Mouse (Mus musculus): ENCODE measurements around the gene Zfp184.

DNA sequence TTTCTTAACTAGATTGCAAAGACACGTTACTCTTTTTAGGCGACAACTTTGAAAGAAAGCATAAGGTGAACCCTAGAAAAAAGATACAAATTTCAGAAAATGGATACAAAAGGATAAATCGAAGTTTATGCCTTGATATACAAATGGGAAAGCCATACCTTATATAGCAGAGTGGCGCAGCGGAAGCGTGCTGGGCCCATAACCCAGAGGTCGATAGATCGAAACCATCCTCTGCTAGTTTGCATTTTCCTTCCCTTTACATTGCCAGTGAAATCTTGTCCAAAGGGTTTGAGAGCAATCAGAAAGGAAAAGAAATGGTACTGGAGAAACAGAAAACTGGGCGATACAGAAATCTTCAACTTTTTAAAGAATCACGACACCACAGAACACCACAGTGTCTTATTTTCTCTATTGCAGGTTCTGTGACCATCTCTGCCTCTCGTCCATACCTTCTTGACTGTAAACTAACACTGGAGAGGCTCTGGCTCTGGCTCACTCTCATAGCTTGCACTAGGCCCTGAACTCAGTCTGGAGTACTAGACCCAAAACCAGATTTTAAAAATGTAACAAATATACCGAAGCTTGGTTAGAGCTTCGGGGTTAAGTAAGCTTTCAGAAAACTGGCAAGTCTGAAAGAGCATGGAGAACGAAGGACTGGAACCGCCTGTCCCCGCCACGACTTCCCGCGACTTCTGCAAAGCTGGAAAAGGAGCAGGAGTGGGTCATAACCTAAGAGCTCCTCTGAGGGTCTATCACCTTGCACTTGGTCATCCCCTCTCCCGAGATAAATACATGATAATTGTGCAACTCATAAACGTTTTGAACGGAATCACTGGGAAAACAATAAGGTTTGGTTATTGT lies 37.7 kb upstream of the Zfp184 start:
- TF ChIP-seq POLR2A (IDR thresholded peaks at IDR 0.05; ENCODE audit: insufficient read depth, low read depth, low read length) (no peak), CTCF (IDR thresholded peaks at IDR 0.05; ENCODE audit: insufficient read depth, low read depth, low read length) (no peak)
